Mouse (Mus musculus) right cerebral cortex, postnatal 14 days (tissue): ENCODE data around the gene Erich6b.

Source experiments
- DNase-seq: peaks from one replicate; pipeline ENCODE4 v3.0.0; 2022

Erich6b gene

GRCm38 (mm10) chr14:75708986-75709385, 66.9 kb downstream of the Erich6b start:
- no peak for DNase-seq

DNA sequence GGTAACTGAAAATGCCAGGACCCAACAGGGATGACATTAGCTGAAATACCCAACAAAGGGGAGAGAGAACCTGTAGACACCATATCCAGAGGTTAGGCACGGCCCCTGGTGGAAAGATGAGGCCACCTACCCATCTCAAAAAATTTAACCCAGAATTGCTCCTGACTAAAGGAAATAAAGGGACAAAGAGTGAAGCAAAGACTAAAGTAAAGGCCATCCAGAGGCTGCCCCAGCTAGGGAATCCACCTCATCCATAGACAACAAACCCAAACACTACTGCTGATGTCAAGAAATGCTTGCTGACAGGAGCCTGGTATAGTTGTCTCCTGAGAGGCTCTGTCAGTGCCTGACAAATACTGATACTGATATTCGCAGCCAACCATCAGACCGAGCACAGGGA, 69.7 kb downstream of the Erich6b start:
- DNase-seq, result no peak

DNA sequence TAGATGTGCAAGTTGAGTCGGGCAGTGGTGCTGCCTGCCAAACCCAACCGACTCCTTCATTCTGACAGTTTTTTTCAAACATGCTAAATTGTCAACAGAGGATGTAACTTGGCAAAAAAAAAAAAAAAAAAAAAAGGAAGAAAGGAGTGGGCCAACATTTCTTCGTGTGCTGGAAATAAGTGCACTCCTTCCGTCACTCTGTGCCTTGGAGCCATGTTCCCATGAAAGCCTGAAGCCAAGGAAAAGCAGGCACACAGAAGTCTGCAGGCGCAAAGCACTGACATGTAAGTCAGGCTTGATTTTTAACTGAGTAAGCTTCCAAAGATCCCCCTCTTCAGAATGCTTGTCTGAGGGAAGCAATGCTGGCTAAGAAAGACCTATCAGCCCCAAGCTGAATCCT, 70.6 kb downstream of the Erich6b start:
- no peak for DNase-seq

- DNase-seq, result no peak
Measured at GRCm38 (mm10) chr14:75713661-75714060, 71.6 kb downstream of the Erich6b start.

GRCm38 (mm10) chr14:75716410-75716809, 74.4 kb downstream of the Erich6b start:
- no peak for DNase-seq
